Mouse (Mus musculus) heart, postnatal 0 days (tissue): ENCODE results near the gene Gna13. TPM values are rescaled to one million over a fixed set of nuclear protein-coding genes. Genes with fewer than 3 reads are reported as not detected.

Source experiments
- ATAC-seq: fragments of 200-750 bp; cut with Nextera tagmentation; 2 replicates; pipeline ENCODE4 v1.8.0; 2017; ENCODE audit warnings: low read depth, moderate number of reproducible peaks, moderate library complexity; ENCODE audit not compliant: insufficient read depth
- DNase-seq: peaks from one replicate; pipeline ENCODE4 v3.0.0-alpha.2; 2016; ENCODE audit warnings: low spot score
- H3K27ac ChIP-seq: fragments of 300-500 bp; sonication (generic); 2 replicates; pipeline ENCODE4 v1.5.1; 2014; ENCODE audit warnings: low read depth, mild to moderate bottlenecking
- H3K27me3 ChIP-seq: fragments of 300-500 bp; sonication (generic); 2 replicates; pipeline ENCODE4 v1.6.1; 2014; ENCODE audit warnings: low read length, mixed read lengths; ENCODE audit not compliant: control insufficient read depth, insufficient read depth
- H3K36me3 ChIP-seq: fragments of 300-500 bp; sonication (generic); replicated peaks from 2 replicates; pipeline ENCODE4 v1.6.1; 2014; ENCODE audit warnings: low read length, mixed read lengths; ENCODE audit not compliant: control insufficient read depth, insufficient read depth
- H3K4me1 ChIP-seq: fragments of 300-500 bp; sonication (generic); 2 replicates; pipeline ENCODE4 v1.6.1; 2014; ENCODE audit warnings: antibody characterized with exemption; ENCODE audit not compliant: control insufficient read depth, insufficient read depth
- H3K4me2 ChIP-seq: fragments of 300-500 bp; sonication (generic); 2 replicates; pipeline ENCODE4 v1.6.1; 2014; ENCODE audit warnings: low read depth, mild to moderate bottlenecking, low read length, moderate library complexity
- H3K4me3 ChIP-seq: fragments of 300-500 bp; sonication (generic); 2 replicates; pipeline ENCODE4 v1.5.1; 2014; ENCODE audit warnings: low read depth, low read length
- H3K9ac ChIP-seq: fragments of 300-500 bp; sonication (generic); replicated peaks from 2 replicates; pipeline ENCODE4 v1.6.1; 2014; ENCODE audit warnings: low read depth, low read length, mixed read lengths
- H3K9me3 ChIP-seq: fragments of 300-500 bp; sonication (generic); replicated peaks from 2 replicates; pipeline ENCODE4 v1.6.1; 2016; ENCODE audit warnings: low read length; ENCODE audit not compliant: control insufficient read depth
- CTCF ChIP-seq: IDR thresholded peaks from 2 replicates; pipeline ENCODE4 v1.5.1; 2016; ENCODE audit warnings: antibody characterized with exemption, control low read depth, low read depth
- EP300 ChIP-seq: IDR thresholded peaks from 2 replicates; pipeline ENCODE4 v1.6.1; 2016; ENCODE audit warnings: antibody characterized with exemption, low read depth
- WGBS: fragments of 180-500 bp; shearing (Covaris S2); extraction: QIAGEN DNeasy Blood & Tissue Kit; methylation state at CpG from one replicate; pipeline ENCODE4 v1.1.7; 2014; 5-methylcytosine and 5-hydroxymethylcytosine counted together
- polyA plus RNA-seq: library from polyadenylated mRNA; unstranded; fragments of >200 nt; fragmentation: Nextera tagmentation; extraction: Ambion mirVana; gene quantifications from 2 replicates; pipeline ENCODE4 v1.2.1, GENCODE M21; 2015
- total RNA-seq: library from RNA; depleted of rRNA; stranded (reverse); fragments of >200 nt; gene quantifications from 2 replicates; pipeline ENCODE4 v1.2.3, GENCODE M21; 2014; ENCODE audit warnings: low replicate concordance

Gna13 gene
- total and polyA plus RNA-seq, 2 experiments from 2014 or later = 28.0 to 42.7 TPM

DNA sequence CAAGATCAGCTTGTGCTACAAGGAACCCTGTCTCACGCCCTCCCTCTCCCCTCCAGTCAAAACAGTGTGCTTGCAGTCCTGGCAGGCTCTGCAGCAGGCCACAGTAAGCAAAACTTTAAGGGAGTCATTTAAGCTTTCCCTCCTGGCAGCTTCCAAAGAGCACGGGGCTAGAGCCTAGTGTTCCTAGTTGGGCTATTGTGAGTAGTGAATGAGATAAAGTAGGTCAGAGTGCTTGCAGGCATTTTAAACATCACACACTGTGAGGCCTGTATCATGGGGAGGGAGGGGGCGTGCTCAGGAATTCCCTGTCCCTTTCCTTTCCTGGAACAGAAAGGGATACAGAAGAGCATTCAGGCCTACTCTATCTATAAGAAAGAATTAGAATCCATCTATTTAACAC, 4.1 kb upstream of the Gna13 start:
- 15% methylated on average over 3 of the region's 3 CpGs for WGBS
- Histone ChIP-seq H3K27me3 (no peaks in the 10 kb centered on the region), H3K4me2 (no peak overlapping the region), H3K36me3 (no peaks in the 10 kb centered on the region), H3K4me1 (peaks cover 33% of the 10 kb centered on the region), H3K27ac (peak overlapping the region; percentile 79), H3K9ac (no peak overlapping the region), H3K4me3 (no peak overlapping the region), H3K9me3 (no peaks in the 10 kb centered on the region)
- ATAC-seq = 0 out of 2 replicates have a peak, but pooled peaks have one; percentile 10
- TF ChIP-seq EP300 (peak; percentile 27; the same call in 1 of the 2 replicates), CTCF (no peak)
- DNase-seq = peak; percentile 63

DNA sequence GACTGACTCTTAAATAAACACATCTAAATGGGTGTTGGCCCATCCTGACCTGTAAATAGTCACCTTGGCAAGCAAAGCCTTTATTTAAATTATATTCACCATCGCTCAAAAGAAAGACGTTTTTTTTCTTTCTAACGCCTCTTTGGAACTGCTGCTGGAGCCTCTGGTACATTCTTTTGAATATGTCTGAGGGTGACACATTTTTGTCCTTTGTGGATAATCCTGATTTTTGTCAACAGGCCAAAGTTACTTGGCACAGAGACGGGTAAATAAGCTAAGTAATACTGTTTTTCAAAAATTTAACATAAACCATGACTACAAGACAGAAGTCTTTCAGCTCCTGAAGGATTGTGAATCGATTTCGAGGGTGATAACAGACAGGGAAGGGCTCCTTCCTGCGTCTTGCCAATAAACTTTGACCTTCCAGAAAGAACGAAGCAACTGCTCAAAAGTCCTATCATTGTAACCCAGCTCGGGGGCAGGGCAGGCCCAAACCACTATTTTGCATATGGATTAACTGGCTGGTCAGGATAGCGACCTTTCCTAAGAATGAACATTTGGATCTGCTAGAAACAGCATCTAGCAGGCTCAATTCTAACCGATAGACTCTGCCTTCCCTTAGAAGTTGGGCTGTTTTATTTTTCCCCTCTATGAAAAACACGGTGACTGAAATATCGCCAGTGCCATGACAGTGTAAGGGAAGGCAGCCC, 3.4 kb upstream of the Gna13 start:
- no peak for DNase-seq
- no peak overlapping the region for H3K4me2 ChIP-seq
- no peaks in the 10 kb centered on the region for H3K9me3 ChIP-seq
- H3K27ac ChIP-seq = peak overlapping the region; percentile 79
- no peak overlapping the region for H3K9ac ChIP-seq
- H3K4me3 ChIP-seq = no peak overlapping the region
- H3K27me3 ChIP-seq = no peaks in the 10 kb centered on the region
- H3K36me3 ChIP-seq = no peaks in the 10 kb centered on the region
- no peak for TF ChIP-seq EP300
- no peak for TF ChIP-seq CTCF
- peaks cover 30% of the 10 kb centered on the region for H3K4me1 ChIP-seq
- ATAC-seq = no peak
- 61% methylated on average over 13 of the region's 13 CpGs for WGBS

DNA sequence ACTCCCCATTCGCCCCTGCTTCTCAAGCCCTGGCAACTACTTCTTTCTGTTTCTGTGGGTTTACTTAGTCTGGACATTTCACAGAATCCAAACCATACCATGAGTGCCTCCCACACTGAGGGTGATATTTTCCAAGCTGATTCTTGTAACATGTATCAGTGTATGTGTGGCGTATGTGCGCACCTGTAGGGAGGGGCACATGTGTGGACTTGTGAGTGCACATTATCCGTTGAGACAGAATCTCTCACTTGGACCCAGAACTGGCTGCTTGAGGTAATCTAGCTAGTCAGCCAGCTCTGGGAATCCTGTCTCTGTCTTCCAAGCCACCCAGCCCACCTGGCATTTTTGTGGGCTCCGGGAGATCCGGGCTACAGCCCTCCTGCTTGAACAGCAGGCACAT, 2.5 kb upstream of the Gna13 start:
- H3K27ac ChIP-seq = no peak overlapping the region
- H3K4me1 ChIP-seq = peaks cover 39% of the 10 kb centered on the region
- H3K4me2 ChIP-seq = no peak overlapping the region
- TF ChIP-seq CTCF = no peak
- no peak for TF ChIP-seq EP300
- no peaks in the 10 kb centered on the region for H3K9me3 ChIP-seq
- 88% methylated on average over 6 of the region's 6 CpGs for WGBS
- DNase-seq = no peak
- no peaks in the 10 kb centered on the region for H3K27me3 ChIP-seq
- no peaks in the 10 kb centered on the region for H3K36me3 ChIP-seq
- no peak overlapping the region for H3K9ac ChIP-seq
- no peak overlapping the region for H3K4me3 ChIP-seq
- ATAC-seq = no peak

DNA sequence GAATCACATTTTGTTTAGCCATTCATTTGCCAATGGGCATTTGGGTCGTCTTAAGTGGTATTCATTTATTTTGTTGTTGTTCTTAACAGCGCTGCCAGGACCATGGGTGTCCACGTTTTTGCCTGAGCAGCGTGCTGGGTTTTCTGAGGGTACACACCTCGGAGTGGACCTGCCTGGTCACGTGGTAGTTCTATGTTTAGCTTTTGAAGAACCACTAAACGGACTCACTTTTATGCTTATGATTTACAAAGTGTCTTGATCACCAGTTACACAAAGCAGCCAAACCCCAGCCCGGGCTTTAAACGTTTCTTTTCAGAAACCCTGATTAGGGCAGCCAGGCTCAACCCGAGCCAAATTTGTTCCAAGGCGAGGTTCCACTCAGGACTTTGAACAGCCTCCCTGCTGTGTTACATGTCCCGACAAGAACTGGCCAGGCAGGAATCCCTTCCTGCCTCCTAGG, 2.0 kb upstream of the Gna13 start:
- Histone ChIP-seq H3K36me3 (peaks cover 4% of the 10 kb centered on the region), H3K27me3 (no peaks in the 10 kb centered on the region), H3K4me1 (peaks cover 40% of the 10 kb centered on the region), H3K4me2 (peak overlapping the region; percentile 67; the same call in 1 of the 2 replicates), H3K9ac (no peak overlapping the region), H3K4me3 (no peak overlapping the region), H3K27ac (peak overlapping the region; percentile 98), H3K9me3 (no peaks in the 10 kb centered on the region)
- 50% methylated on average over 12 of the region's 12 CpGs for WGBS
- no peak for ATAC-seq
- DNase-seq = peak; percentile 51
- TF ChIP-seq CTCF = no peak
- no peak for TF ChIP-seq EP300

- Histone ChIP-seq H3K4me3 (peak overlapping the region; percentile 67; the same call in 1 of the 2 replicates), H3K27me3 (no peaks in the 10 kb centered on the region), H3K9me3 (no peaks in the 10 kb centered on the region), H3K4me2 (peak overlapping the region; percentile 67), H3K36me3 (peaks cover 10% of the 10 kb centered on the region), H3K4me1 (peaks cover 43% of the 10 kb centered on the region), H3K27ac (peak overlapping the region; percentile 98), H3K9ac (0 out of 2 replicates have a peak overlapping the region, but pooled peaks have one; percentile 77)
- TF ChIP-seq CTCF (no peak), EP300 (no peak)
- WGBS = 66% methylated on average over 7 of the region's 7 CpGs
- ATAC-seq (no peak), DNase-seq (no peak)
Measured at GRCm38 (mm10) chr11:109361241-109361630, 1.4 kb upstream of the Gna13 start.
